Mouse (Mus musculus) gastrocnemius, postnatal 14 days (tissue): ENCODE data around the gene Ush1g. TPM values are rescaled to one million over a fixed set of nuclear protein-coding genes. Genes with fewer than 3 reads are reported as not detected.

ENCODE experiments used
- DNase-seq: peaks from one replicate; pipeline ENCODE4 v3.0.0; 2021; ENCODE audit warnings: mixed read lengths
- intact Hi-C: fragments of 180-260 bp; cut with DNase I; formaldehyde crosslinking; loops from one replicate; pipeline ENCODE4 v1.15.1; 2025; ENCODE audit warnings: low total_unique reads
- total RNA-seq, 2 experiments: library from RNA; stranded (reverse); gene quantifications; 2 replicates each; pipeline ENCODE4 v1.2.3; 2021

Gene Ush1g
- total RNA-seq, 2 experiments from 2014 or later, result 0.25 to 0.73 TPM

- DNase-seq, result no peak
- intact Hi-C loops, result no loop called here
Observed at GRCm38 (mm10) chr11:115292631-115293375, 29.0 kb downstream of the Ush1g start.

- no peak for DNase-seq
- intact Hi-C loops, result no loop called here
Observed at GRCm38 (mm10) chr11:115291503-115291902, 30.3 kb downstream of the Ush1g start.

GRCm38 (mm10) chr11:115290919-115291318, 30.9 kb downstream of the Ush1g start:
- intact Hi-C loops, result no loop called here
- DNase-seq, result peak; percentile 67

GRCm38 (mm10) chr11:115290314-115290713, 31.5 kb downstream of the Ush1g start:
- intact Hi-C loops, result no loop called here
- DNase-seq, result no peak

- DNase-seq, result no peak
- intact Hi-C loops, result no loop called here
Observed at GRCm38 (mm10) chr11:115289885-115290284, 32.0 kb downstream of the Ush1g start.

- DNase-seq, result no peak
- intact Hi-C loops, result no loop called here
Observed at GRCm38 (mm10) chr11:115288305-115288704, 33.5 kb downstream of the Ush1g start.

GRCm38 (mm10) chr11:115287386-115287785, 34.5 kb downstream of the Ush1g start:
- DNase-seq, result no peak
- intact Hi-C loops, result no loop called here

- intact Hi-C loops, result no loop called here
- no peak for DNase-seq
Observed at GRCm38 (mm10) chr11:115286201-115286993, 35.4 kb downstream of the Ush1g start.

- DNase-seq, result no peak
- intact Hi-C loops, result no loop called here
Observed at GRCm38 (mm10) chr11:115285282-115285681, 36.6 kb downstream of the Ush1g start.

GRCm38 (mm10) chr11:115283891-115284620, 37.8 kb downstream of the Ush1g start:
- DNase-seq, result no peak
- intact Hi-C loops, result no loop called here

- intact Hi-C loops, result no loop called here
- no peak for DNase-seq
Observed at GRCm38 (mm10) chr11:115283486-115283765, 38.4 kb downstream of the Ush1g start.

GRCm38 (mm10) chr11:115282723-115283485, 38.9 kb downstream of the Ush1g start:
- intact Hi-C loops, result no loop called here
- no peak for DNase-seq

- no peak for DNase-seq
- intact Hi-C loops, result no loop called here
Observed at GRCm38 (mm10) chr11:115282295-115282694, 39.5 kb downstream of the Ush1g start.

- intact Hi-C loops, result no loop called here
- no peak for DNase-seq
Observed at GRCm38 (mm10) chr11:115279726-115280125, 42.1 kb downstream of the Ush1g start.

- no peak for DNase-seq
- intact Hi-C loops, result no loop called here
Observed at GRCm38 (mm10) chr11:115278176-115278575, 43.7 kb downstream of the Ush1g start.

GRCm38 (mm10) chr11:115277604-115277975, 44.3 kb downstream of the Ush1g start:
- no peak for DNase-seq
- intact Hi-C loops, result no loop called here

- intact Hi-C loops, result no loop called here
- peak; percentile 98 for DNase-seq
Observed at GRCm38 (mm10) chr11:115276780-115277603, 44.8 kb downstream of the Ush1g start, which contains the start of gene Fdxr. Gene Fdxr (minus strand): TSS chr11:115277050.

GRCm38 (mm10) chr11:115275954-115276353, 45.9 kb downstream of the Ush1g start:
- DNase-seq, result no peak
- intact Hi-C loops, result no loop called here

- intact Hi-C loops, result no loop called here
Observed at GRCm38 (mm10) chr11:115275509-115275908, 46.3 kb downstream of the Ush1g start.

More at GRCm38 (mm10) chr11:115275509-115275908, 46.3 kb downstream of the Ush1g start:
- DNase-seq, result no peak
